Mouse (Mus musculus): ENCODE results near the gene 4930503B20Rik. TPM values are rescaled to one million over a fixed set of nuclear protein-coding genes. Genes with fewer than 3 reads are reported as not detected.

Gene 4930503B20Rik
- polyA plus RNA-seq (2016; fragmentation: Nextera tagmentation; extraction: Ambion mirVana) = not detected in 2 replicates

GRCm38 (mm10) chr3:146651217-146651616 lies at the start of gene 4930503B20Rik:
TSS of gene 4930503B20Rik (minus strand) at chr3:146651317.
- Histone ChIP-seq H3K27ac (no peak within 1 kb of the TSS), H3K4me2 (replicated peaks) (no peak within 1 kb of the TSS), H3K4me1 (no peaks in the 10 kb centered on the region), H3K4me3 (no peak within 1 kb of the TSS), H3K9me3 (replicated peaks) (no peaks in the 10 kb centered on the region), H3K27me3 (no peaks in the 10 kb centered on the region), H3K9ac (no peak within 1 kb of the TSS), H3K36me3 (no peaks in the 10 kb centered on the region)
- ATAC-seq (ENCODE audit: low FRiP score) = no peak
- 83% methylated on average over 3 of the region's 3 CpGs for WGBS

- Histone ChIP-seq H3K4me2 (replicated peaks) (no peak overlapping the region), H3K9ac (no peak overlapping the region), H3K27me3 (no peaks in the 10 kb centered on the region), H3K4me3 (no peak overlapping the region), H3K27ac (no peak overlapping the region), H3K4me1 (no peaks in the 10 kb centered on the region), H3K36me3 (no peaks in the 10 kb centered on the region), H3K9me3 (replicated peaks) (no peaks in the 10 kb centered on the region)
- ATAC-seq (ENCODE audit: low FRiP score) = no peak
- 88% methylated on average over 11 of the region's 11 CpGs for WGBS
These were observed 48.9 kb upstream of the 4930503B20Rik start for GRCm38 (mm10) chr3:146700051-146700450.

GRCm38 (mm10) chr3:146698982-146699381 lies 47.9 kb upstream of the 4930503B20Rik start:
- Histone ChIP-seq H3K27ac (no peak overlapping the region), H3K4me2 (replicated peaks) (no peak overlapping the region), H3K4me1 (no peaks in the 10 kb centered on the region), H3K27me3 (no peaks in the 10 kb centered on the region), H3K9ac (no peak overlapping the region), H3K36me3 (no peaks in the 10 kb centered on the region), H3K4me3 (no peak overlapping the region), H3K9me3 (replicated peaks) (no peaks in the 10 kb centered on the region)
- 52% methylated on average over 11 of the region's 11 CpGs for WGBS
- ATAC-seq (ENCODE audit: low FRiP score) = no peak

GRCm38 (mm10) chr3:146692547-146692946 lies 41.4 kb upstream of the 4930503B20Rik start:
- Histone ChIP-seq H3K4me2 (replicated peaks) (no peak overlapping the region), H3K9me3 (replicated peaks) (no peaks in the 10 kb centered on the region), H3K36me3 (no peaks in the 10 kb centered on the region), H3K27ac (no peak overlapping the region), H3K4me1 (no peaks in the 10 kb centered on the region), H3K27me3 (no peaks in the 10 kb centered on the region), H3K9ac (no peak overlapping the region), H3K4me3 (no peak overlapping the region)
- WGBS = 87% methylated on average over 5 of the region's 5 CpGs
- ATAC-seq (ENCODE audit: low FRiP score) = no peak

- H3K4me2 ChIP-seq (replicated peaks) = no peak overlapping the region
- 87% methylated on average over 4 of the region's 4 CpGs for WGBS
- peaks cover 14% of the 10 kb centered on the region for H3K27me3 ChIP-seq
- no peaks in the 10 kb centered on the region for H3K9me3 ChIP-seq (replicated peaks)
- no peak overlapping the region for H3K4me3 ChIP-seq
- H3K9ac ChIP-seq = no peak overlapping the region
- no peak for ATAC-seq (ENCODE audit: low FRiP score)
- H3K27ac ChIP-seq = no peak overlapping the region
- H3K4me1 ChIP-seq = peaks cover 5% of the 10 kb centered on the region; the same call in 1 of the 2 replicates
- H3K36me3 ChIP-seq = no peaks in the 10 kb centered on the region
These were observed 36.1 kb upstream of the 4930503B20Rik start for GRCm38 (mm10) chr3:146687121-146687725.

- no peaks in the 10 kb centered on the region for H3K36me3 ChIP-seq
- H3K4me2 ChIP-seq (replicated peaks) = no peak overlapping the region
- no peak overlapping the region for H3K27ac ChIP-seq
- 95% methylated on average over 8 of the region's 8 CpGs for WGBS
- no peak overlapping the region for H3K4me3 ChIP-seq
- H3K9ac ChIP-seq = no peak overlapping the region
- ATAC-seq (ENCODE audit: low FRiP score) = no peak
- peaks cover 5% of the 10 kb centered on the region; the same call in 1 of the 2 replicates for H3K4me1 ChIP-seq
- peaks cover 14% of the 10 kb centered on the region for H3K27me3 ChIP-seq
- H3K9me3 ChIP-seq (replicated peaks) = no peaks in the 10 kb centered on the region
These were observed 35.3 kb upstream of the 4930503B20Rik start for GRCm38 (mm10) chr3:146686428-146686827.

- Histone ChIP-seq H3K4me3 (peak within 1 kb of the TSS; percentile 43), H3K4me1 (peaks cover 5% of the 10 kb centered on the region; the same call in 1 of the 2 replicates), H3K36me3 (no peaks in the 10 kb centered on the region), H3K4me2 (replicated peaks) (peak within 1 kb of the TSS; percentile 92), H3K9ac (peak within 1 kb of the TSS; percentile 50), H3K27ac (no peak within 1 kb of the TSS), H3K9me3 (replicated peaks) (no peaks in the 10 kb centered on the region), H3K27me3 (peaks cover 14% of the 10 kb centered on the region)
- ATAC-seq (ENCODE audit: low FRiP score) = peak; percentile 93
- WGBS = 3% methylated on average over 50 of the region's 50 CpGs
These were observed 33.9 kb upstream of the 4930503B20Rik start, which contains the start of gene Samd13 for GRCm38 (mm10) chr3:146684811-146685675. TSS of gene Samd13 (minus strand) at chr3:146685592.

- Histone ChIP-seq H3K9ac (no peak overlapping the region), H3K4me2 (replicated peaks) (no peak overlapping the region), H3K4me3 (no peak overlapping the region), H3K4me1 (peaks cover 5% of the 10 kb centered on the region; the same call in 1 of the 2 replicates), H3K9me3 (replicated peaks) (no peaks in the 10 kb centered on the region), H3K27me3 (peaks cover 14% of the 10 kb centered on the region), H3K27ac (no peak overlapping the region), H3K36me3 (no peaks in the 10 kb centered on the region)
- 90% methylated on average over 2 of the region's 2 CpGs for WGBS
- ATAC-seq (ENCODE audit: low FRiP score) = no peak
These were observed 32.0 kb upstream of the 4930503B20Rik start for GRCm38 (mm10) chr3:146683095-146683494.

GRCm38 (mm10) chr3:146682140-146682651 lies 31.1 kb upstream of the 4930503B20Rik start:
- H3K4me3 ChIP-seq = no peak overlapping the region
- H3K27ac ChIP-seq = peak overlapping the region; percentile 2; the same call in 1 of the 2 replicates
- 56% methylated on average over 13 of the region's 13 CpGs for WGBS
- no peak overlapping the region for H3K9ac ChIP-seq
- H3K9me3 ChIP-seq (replicated peaks) = no peaks in the 10 kb centered on the region
- peaks cover 14% of the 10 kb centered on the region for H3K27me3 ChIP-seq
- ATAC-seq (ENCODE audit: low FRiP score) = no peak
- H3K36me3 ChIP-seq = no peaks in the 10 kb centered on the region
- H3K4me1 ChIP-seq = peaks cover 5% of the 10 kb centered on the region; the same call in 1 of the 2 replicates
- H3K4me2 ChIP-seq (replicated peaks) = peak overlapping the region; percentile 30

GRCm38 (mm10) chr3:146681696-146682095 lies 30.6 kb upstream of the 4930503B20Rik start:
- WGBS = 89% methylated on average over 8 of the region's 8 CpGs
- peaks cover 14% of the 10 kb centered on the region for H3K27me3 ChIP-seq
- H3K27ac ChIP-seq = no peak overlapping the region
- H3K4me3 ChIP-seq = no peak overlapping the region
- H3K9me3 ChIP-seq (replicated peaks) = no peaks in the 10 kb centered on the region
- H3K36me3 ChIP-seq = no peaks in the 10 kb centered on the region
- no peak overlapping the region for H3K4me2 ChIP-seq (replicated peaks)
- no peak overlapping the region for H3K9ac ChIP-seq
- ATAC-seq (ENCODE audit: low FRiP score) = no peak
- H3K4me1 ChIP-seq = peaks cover 5% of the 10 kb centered on the region; the same call in 1 of the 2 replicates

GRCm38 (mm10) chr3:146680625-146681024 lies 29.5 kb upstream of the 4930503B20Rik start:
- ATAC-seq (ENCODE audit: low FRiP score) = no peak
- Histone ChIP-seq H3K9me3 (replicated peaks) (no peaks in the 10 kb centered on the region), H3K4me3 (no peak overlapping the region), H3K36me3 (no peaks in the 10 kb centered on the region), H3K27ac (no peak overlapping the region), H3K9ac (no peak overlapping the region), H3K4me2 (replicated peaks) (no peak overlapping the region), H3K4me1 (peaks cover 5% of the 10 kb centered on the region; the same call in 1 of the 2 replicates), H3K27me3 (peaks cover 10% of the 10 kb centered on the region)
- WGBS = 92% methylated on average over 13 of the region's 13 CpGs

- WGBS = 93% methylated on average over 16 of the region's 16 CpGs
- H3K9me3 ChIP-seq (replicated peaks) = no peaks in the 10 kb centered on the region
- H3K27ac ChIP-seq = no peak overlapping the region
- no peak overlapping the region for H3K4me3 ChIP-seq
- H3K36me3 ChIP-seq = no peaks in the 10 kb centered on the region
- peaks cover 3% of the 10 kb centered on the region; the same call in 1 of the 2 replicates for H3K4me1 ChIP-seq
- H3K9ac ChIP-seq = no peak overlapping the region
- peaks cover 7% of the 10 kb centered on the region for H3K27me3 ChIP-seq
- no peak for ATAC-seq (ENCODE audit: low FRiP score)
- no peak overlapping the region for H3K4me2 ChIP-seq (replicated peaks)
These were observed 28.5 kb upstream of the 4930503B20Rik start for GRCm38 (mm10) chr3:146679646-146680045.

All from hindbrain, embryonic 12.5 days (tissue).